Mouse (Mus musculus) ES-E14 (cell line): ENCODE data around the gene Foxo3. TPM values are rescaled to one million over a fixed set of nuclear protein-coding genes. Genes with fewer than 3 reads are reported as not detected.

Experiments
- DNase-seq: peaks from one replicate; pipeline ENCODE4 v3.0.0-alpha.2; 2013; ENCODE audit warnings: low read depth, low spot score
- H3K27ac ChIP-seq: 2 replicates; pipeline ENCODE4 v1.5.1; 2012; ENCODE audit warnings: low read depth, mild to moderate bottlenecking, low read length, moderate library complexity, mixed read lengths; ENCODE audit not compliant: poor library complexity, insufficient read depth, severe bottlenecking
- H3K36me3 ChIP-seq: 2 replicates; pipeline ENCODE4 v1.6.1; 2012; ENCODE audit warnings: mild to moderate bottlenecking, low read length, moderate library complexity, mixed read lengths; ENCODE audit not compliant: control insufficient read depth, poor library complexity, insufficient read depth, severe bottlenecking
- H3K4me1 ChIP-seq, 2 experiments: fragments of 150-350 bp in 1 of 2; sonication (generic) in 1 of 2; 2 replicates each; pipeline ENCODE4 v1.6.1; 2012; ENCODE audit warnings: low read length in 2 of 2, mild to moderate bottlenecking in 1 of 2, mixed read lengths in 1 of 2; ENCODE audit not compliant: control insufficient read depth in 2 of 2, insufficient read depth in 2 of 2, poor library complexity in 1 of 2
- H3K4me3 ChIP-seq, 2 experiments: fragments of 150-350 bp in 1 of 2; sonication (generic) in 1 of 2; 2 replicates each; pipeline ENCODE4 v1.5.1; 2012; ENCODE audit warnings: low read length in 2 of 2, low read depth in 1 of 2, mild to moderate bottlenecking in 1 of 2, mixed read lengths in 1 of 2; ENCODE audit not compliant: insufficient read depth in 1 of 2, poor library complexity in 1 of 2, severe bottlenecking in 1 of 2
- H3K9ac ChIP-seq: 2 replicates; pipeline ENCODE4 v1.6.1; 2012; ENCODE audit warnings: low read depth, mild to moderate bottlenecking, low read length, mixed read lengths; ENCODE audit not compliant: poor library complexity, insufficient read depth, severe bottlenecking
- H3K9me3 ChIP-seq: fragments of 150-350 bp; sonication (generic); 2 replicates; pipeline ENCODE4 v1.6.1; 2012; ENCODE audit warnings: low read depth, mild to moderate bottlenecking, low read length; ENCODE audit not compliant: control insufficient read depth, insufficient read depth
- CHD2 ChIP-seq: IDR thresholded peaks from 2 replicates; pipeline ENCODE4 v1.6.1; 2014; ENCODE audit warnings: mild to moderate bottlenecking, low read depth, low read length, inconsistent platforms
- HCFC1 ChIP-seq: IDR thresholded peaks from 2 replicates; pipeline ENCODE4 v1.6.1; 2012; ENCODE audit warnings: low read length, inconsistent platforms, borderline replicate concordance; ENCODE audit not compliant: insufficient read depth
- MAFK ChIP-seq: IDR thresholded peaks from 2 replicates; pipeline ENCODE4 v1.6.1; 2014; ENCODE audit warnings: mild to moderate bottlenecking, low read depth, low read length, inconsistent platforms; ENCODE audit not compliant: insufficient read depth
- ZC3H11A ChIP-seq: IDR thresholded peaks from 2 replicates; pipeline ENCODE4 v1.6.1; 2012; ENCODE audit warnings: low read depth, mild to moderate bottlenecking, inconsistent platforms, low read length, borderline replicate concordance
- ZNF384 ChIP-seq: IDR thresholded peaks from 2 replicates; pipeline ENCODE4 v1.6.1; 2012; ENCODE audit warnings: low read depth, low read length, inconsistent platforms
- in situ Hi-C, 2 experiments: fragments of 600-800 bp; cut with MboI; formaldehyde crosslinking; loops; one replicate each; pipeline ENCODE4 v1.15.1; 2025; ENCODE audit warnings: low sequenced_read_pairs in 2 of 2, inconsistent platforms in 1 of 2; ENCODE audit not compliant: unreplicated experiment in 2 of 2
- total RNA-seq: library from RNA; depleted of rRNA; stranded (reverse); fragments of 300-350 nt; gene quantifications from 2 replicates; pipeline ENCODE4 v1.2.3, GENCODE M21; 2012

Foxo3 gene
- total RNA-seq, 1 experiment = 20.7 TPM

- no peak for DNase-seq
- Histone ChIP-seq H3K27ac (no peak overlapping the region), H3K9me3 (no peaks in the 10 kb centered on the region), H3K36me3 (no peaks in the 10 kb centered on the region), H3K4me3 (no peak overlapping the region), H3K4me1 (no peaks in the 10 kb centered on the region), H3K9ac (no peak overlapping the region)
- in situ Hi-C loops = loop anchor here (10.0 to 25.0 kb wide), 3 partner anchors 284 to 436 kb away; partner anchors contain the start of genes Nr2e1 (in 1 of the 2) and Ostm1 (in 1 of the 2)
- no peak for TF ChIP-seq ZNF384
- no peak for TF ChIP-seq CHD2
- no peak for TF ChIP-seq MAFK
- TF ChIP-seq ZC3H11A = no peak
- no peak for TF ChIP-seq HCFC1
Observed at GRCm38 (mm10) chr10:42300805-42301204, 24.2 kb upstream of the Foxo3 start.

GRCm38 (mm10) chr10:42299967-42300366, 23.4 kb upstream of the Foxo3 start:
- H3K4me1 ChIP-seq = no peaks in the 10 kb centered on the region
- DNase-seq = no peak

GRCm38 (mm10) chr10:42299426-42299825, 22.9 kb upstream of the Foxo3 start:
- H3K27ac ChIP-seq = no peak overlapping the region
- in situ Hi-C loops = loop anchor here (5.0 to 10.0 kb wide), 3 partner anchors 315 to 465 kb away; no protein-coding TSS in a partner anchor
- no peak overlapping the region for H3K9ac ChIP-seq
- no peaks in the 10 kb centered on the region for H3K9me3 ChIP-seq
- TF ChIP-seq CHD2 (no peak), HCFC1 (no peak), ZC3H11A (no peak), MAFK (peak; percentile 86), ZNF384 (no peak)
- no peaks in the 10 kb centered on the region for H3K36me3 ChIP-seq
- H3K4me3 ChIP-seq = no peak overlapping the region
- no peaks in the 10 kb centered on the region for H3K4me1 ChIP-seq
- no peak for DNase-seq

More at GRCm38 (mm10) chr10:42299967-42300366, 23.4 kb upstream of the Foxo3 start:
- Histone ChIP-seq H3K9ac (no peak overlapping the region), H3K27ac (no peak overlapping the region), H3K36me3 (no peaks in the 10 kb centered on the region), H3K9me3 (no peaks in the 10 kb centered on the region), H3K4me3 (no peak overlapping the region)
- TF ChIP-seq ZC3H11A = no peak
- no peak for TF ChIP-seq CHD2
- no peak for TF ChIP-seq ZNF384
- no peak for TF ChIP-seq MAFK
- no peak for TF ChIP-seq HCFC1
- in situ Hi-C loops = loop anchor here (5.0 to 25.0 kb wide), 6 partner anchors 285 to 465 kb away; partner anchors contain the start of genes Nr2e1 (in 1 of the 2) and Ostm1 (in 1 of the 2)

- in situ Hi-C loops = loop anchor here (5.0 to 10.0 kb wide), 3 partner anchors 313 to 463 kb away; no protein-coding TSS in a partner anchor
- no peak for TF ChIP-seq CHD2
- TF ChIP-seq ZC3H11A = peak; percentile 42; the same call in 1 of the 2 replicates
- TF ChIP-seq MAFK = no peak
- TF ChIP-seq ZNF384 = no peak
- TF ChIP-seq HCFC1 = no peak
Observed at GRCm38 (mm10) chr10:42297954-42298353, 21.4 kb upstream of the Foxo3 start.

More at GRCm38 (mm10) chr10:42297954-42298353, 21.4 kb upstream of the Foxo3 start:
- H3K36me3 ChIP-seq = no peaks in the 10 kb centered on the region
- H3K4me1 ChIP-seq = no peaks in the 10 kb centered on the region
- H3K9ac ChIP-seq = no peak overlapping the region
- no peak overlapping the region for H3K27ac ChIP-seq
- no peak for DNase-seq
- no peak overlapping the region for H3K4me3 ChIP-seq
- no peaks in the 10 kb centered on the region for H3K9me3 ChIP-seq
